Mouse (Mus musculus): ENCODE data around the gene Zc3hav1l. TPM values are rescaled to one million over a fixed set of nuclear protein-coding genes. Genes with fewer than 3 reads are reported as not detected.

Zc3hav1l gene
- polyA plus RNA-seq, 1 experiment from 2014 or later = 6.1 TPM

DNA sequence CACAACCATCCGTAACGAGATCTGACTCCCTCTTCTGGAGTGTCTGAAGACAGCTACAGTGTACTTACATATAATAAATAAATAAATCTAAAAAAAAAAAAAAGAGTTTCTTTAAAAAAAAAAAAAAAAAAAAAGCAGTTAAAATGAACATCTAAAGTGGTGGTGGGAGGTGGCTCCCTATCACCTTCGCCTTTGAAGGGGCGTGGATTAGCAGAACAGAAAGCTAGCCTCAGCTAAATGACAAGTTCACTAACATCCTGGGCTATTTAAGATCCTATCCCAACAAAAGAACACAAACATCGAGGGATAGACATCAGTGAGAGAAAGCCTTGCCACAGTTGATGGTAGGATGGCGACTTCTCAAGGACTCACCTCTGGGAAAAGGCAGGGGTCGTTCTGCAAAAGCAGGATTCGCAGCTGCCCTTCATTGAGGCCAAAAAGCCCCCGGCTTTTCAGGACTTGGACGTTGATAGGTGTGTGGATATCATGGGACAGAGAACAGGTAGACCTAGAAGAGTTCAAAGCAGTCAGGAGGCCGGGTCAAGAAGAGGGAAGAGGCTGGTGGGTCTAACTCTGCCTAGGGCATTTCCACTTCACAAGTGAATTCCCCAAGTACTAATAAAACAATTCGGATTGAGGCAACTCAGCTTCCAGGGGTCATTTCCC, 1.3 kb downstream of the Zc3hav1l start:
- DNase-seq (ENCODE audit: low spot score) = peak; percentile 4
- Histone ChIP-seq H3K4me2 (ENCODE audit: low read length) (peak overlapping the region; percentile 70), H3K4me1 (ENCODE audit: control insufficient read depth, insufficient read depth, low read length) (peaks cover 3% of the 10 kb centered on the region; the same call in 1 of the 2 replicates), H3K27ac (ENCODE audit: low read depth, low read length) (peak overlapping the region; percentile 92), H3K27me3 (replicated peaks; ENCODE audit: control insufficient read depth, insufficient read depth, low read length) (no peaks in the 10 kb centered on the region), H3K4me3 (ENCODE audit: low read depth, low read length) (peak overlapping the region; percentile 76), H3K9ac (ENCODE audit: low read length) (peak overlapping the region; percentile 95), H3K9me3 (replicated peaks; ENCODE audit: control insufficient read depth, low read length) (no peaks in the 10 kb centered on the region), H3K36me3 (ENCODE audit: control insufficient read depth, insufficient read depth, low read length) (peaks cover 31% of the 10 kb centered on the region)
- 50% methylated on average over 12 of the region's 12 CpGs for WGBS
- ATAC-seq = no peak

DNA sequence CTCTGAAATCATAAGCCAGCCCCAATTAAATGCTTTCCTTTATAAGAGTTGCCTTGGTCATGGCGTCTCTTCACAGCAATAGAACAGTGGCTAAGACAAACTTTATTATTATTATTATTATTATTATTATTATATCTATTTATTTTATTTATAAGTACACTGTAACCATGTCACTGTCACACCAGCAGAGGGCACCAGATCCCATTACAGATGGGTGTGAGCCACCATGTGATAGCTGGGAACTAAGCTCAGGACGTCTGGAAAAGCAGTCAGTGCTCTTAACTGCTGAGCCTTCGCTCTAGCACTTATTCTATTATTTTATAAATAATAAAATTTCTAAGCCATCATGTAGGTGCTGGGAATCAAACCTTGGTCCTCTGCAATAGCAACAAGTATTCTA, 5.4 kb downstream of the Zc3hav1l start:
- no peak overlapping the region for H3K9ac ChIP-seq (ENCODE audit: low read length)
- ATAC-seq = no peak
- H3K4me1 ChIP-seq (ENCODE audit: control insufficient read depth, insufficient read depth, low read length) = peaks cover 3% of the 10 kb centered on the region; the same call in 1 of the 2 replicates
- no peak for DNase-seq (ENCODE audit: low spot score)
- H3K4me2 ChIP-seq (ENCODE audit: low read length) = no peak overlapping the region
- H3K9me3 ChIP-seq (replicated peaks; ENCODE audit: control insufficient read depth, low read length) = no peaks in the 10 kb centered on the region
- WGBS = 48% methylated on average over 3 of the region's 3 CpGs
- H3K4me3 ChIP-seq (ENCODE audit: low read depth, low read length) = no peak overlapping the region
- H3K27ac ChIP-seq (ENCODE audit: low read depth, low read length) = no peak overlapping the region
- H3K27me3 ChIP-seq (replicated peaks; ENCODE audit: control insufficient read depth, insufficient read depth, low read length) = no peaks in the 10 kb centered on the region
- H3K36me3 ChIP-seq (ENCODE audit: control insufficient read depth, insufficient read depth, low read length) = peaks cover 53% of the 10 kb centered on the region

DNA sequence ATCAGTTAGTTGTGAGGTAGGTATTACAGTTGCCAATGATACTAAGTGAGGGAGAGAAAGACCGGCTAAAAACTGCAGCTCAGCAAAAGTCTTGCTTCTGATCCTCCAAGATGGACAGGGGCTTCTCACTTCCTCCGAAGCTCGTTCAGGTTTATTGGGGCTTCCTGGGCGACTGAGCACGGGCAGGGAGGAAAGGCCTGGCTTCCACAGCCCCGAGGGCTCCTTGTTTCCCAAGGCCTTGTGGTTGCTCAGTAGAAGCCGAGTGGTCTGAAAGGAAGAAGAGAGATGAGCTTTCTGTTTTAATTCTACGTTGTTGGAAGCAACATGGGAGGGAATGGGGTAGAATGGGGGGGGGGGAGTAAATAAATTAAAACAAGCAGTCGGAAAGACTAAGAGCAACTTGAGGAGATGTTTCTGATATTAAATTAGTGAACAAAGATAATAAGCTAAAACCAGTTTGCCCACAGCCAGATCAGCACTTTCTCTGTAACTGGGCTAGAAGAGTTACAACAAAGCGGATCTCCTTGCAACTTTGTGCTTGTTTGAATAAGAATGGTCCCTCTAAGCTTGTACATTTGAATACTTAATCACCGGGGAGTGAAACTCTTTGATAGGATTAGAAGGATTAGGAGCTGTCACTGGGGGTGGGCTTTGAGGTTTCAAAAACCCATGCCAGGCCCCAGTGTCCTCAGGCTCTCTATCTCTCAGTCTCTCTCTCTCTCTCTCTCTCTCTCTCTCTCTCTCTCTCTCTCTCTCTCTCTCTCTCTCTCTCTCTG, 6.0 kb downstream of the Zc3hav1l start:
- Histone ChIP-seq H3K27ac (ENCODE audit: low read depth, low read length) (no peak overlapping the region), H3K4me3 (ENCODE audit: low read depth, low read length) (no peak overlapping the region), H3K36me3 (ENCODE audit: control insufficient read depth, insufficient read depth, low read length) (peaks cover 56% of the 10 kb centered on the region), H3K4me2 (ENCODE audit: low read length) (no peak overlapping the region), H3K27me3 (replicated peaks; ENCODE audit: control insufficient read depth, insufficient read depth, low read length) (no peaks in the 10 kb centered on the region), H3K4me1 (ENCODE audit: control insufficient read depth, insufficient read depth, low read length) (peaks cover 3% of the 10 kb centered on the region; the same call in 1 of the 2 replicates), H3K9ac (ENCODE audit: low read length) (no peak overlapping the region), H3K9me3 (replicated peaks; ENCODE audit: control insufficient read depth, low read length) (no peaks in the 10 kb centered on the region)
- DNase-seq (ENCODE audit: low spot score) (peak; percentile 37), ATAC-seq (no peak)
- WGBS = 9% methylated on average over 11 of the region's 11 CpGs

DNA sequence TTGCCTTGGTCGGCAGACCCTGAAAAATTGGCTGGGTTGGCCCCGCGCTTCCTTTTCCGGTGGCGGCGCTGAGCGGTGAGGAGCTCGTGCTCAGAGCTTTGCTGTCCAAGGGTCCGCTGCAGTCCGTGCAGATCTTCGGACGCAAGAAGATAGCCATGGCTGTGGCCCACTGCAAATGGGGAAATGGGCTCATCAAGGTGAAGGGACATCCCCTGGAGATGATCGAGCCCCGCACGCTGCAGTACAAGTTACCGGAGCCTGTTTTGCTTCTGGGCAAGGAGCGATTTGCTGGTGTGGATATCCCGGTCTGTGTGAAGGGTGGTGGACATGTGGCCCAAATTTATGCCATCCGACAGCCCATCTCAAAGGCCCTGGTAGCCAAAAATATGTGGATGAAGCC, 14.6 kb downstream of the Zc3hav1l start:
- H3K4me1 ChIP-seq (ENCODE audit: control insufficient read depth, insufficient read depth, low read length) = no peaks in the 10 kb centered on the region
- WGBS = 97% methylated on average over 19 of the region's 19 CpGs
- no peak for ATAC-seq
- H3K4me3 ChIP-seq (ENCODE audit: low read depth, low read length) = no peak overlapping the region
- no peaks in the 10 kb centered on the region for H3K27me3 ChIP-seq (replicated peaks; ENCODE audit: control insufficient read depth, insufficient read depth, low read length)
- no peaks in the 10 kb centered on the region for H3K9me3 ChIP-seq (replicated peaks; ENCODE audit: control insufficient read depth, low read length)
- H3K4me2 ChIP-seq (ENCODE audit: low read length) = no peak overlapping the region
- H3K36me3 ChIP-seq (ENCODE audit: control insufficient read depth, insufficient read depth, low read length) = peaks cover 18% of the 10 kb centered on the region; the same call in 1 of the 2 replicates
- no peak overlapping the region for H3K27ac ChIP-seq (ENCODE audit: low read depth, low read length)
- no peak overlapping the region for H3K9ac ChIP-seq (ENCODE audit: low read length)
- no peak for DNase-seq (ENCODE audit: low spot score)

DNA sequence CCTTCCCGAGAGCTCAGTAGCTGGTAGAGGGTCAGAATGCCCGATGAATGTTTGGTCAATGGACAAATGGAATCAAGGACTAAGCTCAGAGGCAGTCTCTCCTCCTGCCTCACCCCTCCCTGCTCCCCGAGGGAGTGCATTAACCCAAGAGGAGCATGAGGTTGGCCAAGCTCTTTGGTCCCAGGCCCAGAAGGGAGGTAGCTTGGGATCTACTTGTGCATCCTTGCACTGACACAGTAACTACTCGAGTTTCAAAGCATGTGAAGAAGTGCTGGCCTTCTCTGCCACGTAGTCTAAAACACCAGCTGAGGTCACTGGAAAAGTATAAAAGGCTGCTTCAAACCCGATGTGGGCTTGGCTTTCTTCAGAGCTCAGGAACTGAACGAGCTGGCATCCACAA, 34.6 kb downstream of the Zc3hav1l start:
- Histone ChIP-seq H3K36me3 (ENCODE audit: control insufficient read depth, insufficient read depth, low read length) (no peaks in the 10 kb centered on the region), H3K27ac (ENCODE audit: low read depth, low read length) (no peak overlapping the region), H3K9ac (ENCODE audit: low read length) (no peak overlapping the region), H3K4me3 (ENCODE audit: low read depth, low read length) (no peak overlapping the region), H3K9me3 (replicated peaks; ENCODE audit: control insufficient read depth, low read length) (no peaks in the 10 kb centered on the region), H3K4me2 (ENCODE audit: low read length) (no peak overlapping the region), H3K4me1 (ENCODE audit: control insufficient read depth, insufficient read depth, low read length) (no peaks in the 10 kb centered on the region), H3K27me3 (replicated peaks; ENCODE audit: control insufficient read depth, insufficient read depth, low read length) (no peaks in the 10 kb centered on the region)
- 76% methylated on average over 7 of the region's 7 CpGs for WGBS
- DNase-seq (ENCODE audit: low spot score) = no peak
- no peak for ATAC-seq

DNA sequence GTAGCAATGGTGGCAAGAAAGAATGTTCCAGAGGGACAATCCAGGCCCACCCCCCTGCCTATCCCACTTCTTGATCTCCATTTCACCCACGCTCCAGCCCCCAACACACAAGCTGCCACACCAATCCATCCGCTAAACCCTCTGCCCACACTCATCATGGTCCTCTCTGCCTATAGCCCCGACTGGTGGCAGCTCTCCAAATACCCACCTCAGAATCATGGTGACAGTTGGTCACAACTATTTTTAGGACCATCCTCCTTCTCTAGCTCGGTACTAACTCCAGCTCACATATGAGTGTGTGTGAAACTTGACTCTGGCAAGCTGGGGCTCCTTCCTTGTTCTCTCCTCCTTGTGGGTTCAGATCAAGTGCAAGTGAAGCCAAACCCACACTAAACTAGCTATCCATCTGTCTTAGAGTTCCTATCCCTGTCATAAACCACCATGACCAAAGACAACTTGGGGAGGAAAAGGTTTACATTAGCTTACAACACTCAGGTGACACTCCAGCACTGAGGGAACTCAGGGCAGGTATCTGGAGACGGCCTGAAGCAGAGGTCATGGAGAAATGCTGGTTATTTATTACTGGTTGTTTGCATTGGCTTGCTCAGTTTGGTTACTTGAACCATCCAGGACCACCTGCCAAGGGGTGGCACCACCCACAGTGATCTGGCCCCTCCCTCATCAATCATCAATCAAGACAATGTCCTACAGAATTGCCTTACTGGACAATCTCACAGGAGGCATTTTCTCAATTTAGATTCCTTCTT, 35.5 kb downstream of the Zc3hav1l start:
- 78% methylated on average over 5 of the region's 5 CpGs for WGBS
- Histone ChIP-seq H3K9me3 (replicated peaks; ENCODE audit: control insufficient read depth, low read length) (no peaks in the 10 kb centered on the region), H3K4me3 (ENCODE audit: low read depth, low read length) (no peak overlapping the region), H3K36me3 (ENCODE audit: control insufficient read depth, insufficient read depth, low read length) (no peaks in the 10 kb centered on the region), H3K9ac (ENCODE audit: low read length) (no peak overlapping the region), H3K4me2 (ENCODE audit: low read length) (no peak overlapping the region), H3K27me3 (replicated peaks; ENCODE audit: control insufficient read depth, insufficient read depth, low read length) (no peaks in the 10 kb centered on the region), H3K27ac (ENCODE audit: low read depth, low read length) (no peak overlapping the region), H3K4me1 (ENCODE audit: control insufficient read depth, insufficient read depth, low read length) (no peaks in the 10 kb centered on the region)
- no peak for DNase-seq (ENCODE audit: low spot score)
- ATAC-seq = no peak

DNA sequence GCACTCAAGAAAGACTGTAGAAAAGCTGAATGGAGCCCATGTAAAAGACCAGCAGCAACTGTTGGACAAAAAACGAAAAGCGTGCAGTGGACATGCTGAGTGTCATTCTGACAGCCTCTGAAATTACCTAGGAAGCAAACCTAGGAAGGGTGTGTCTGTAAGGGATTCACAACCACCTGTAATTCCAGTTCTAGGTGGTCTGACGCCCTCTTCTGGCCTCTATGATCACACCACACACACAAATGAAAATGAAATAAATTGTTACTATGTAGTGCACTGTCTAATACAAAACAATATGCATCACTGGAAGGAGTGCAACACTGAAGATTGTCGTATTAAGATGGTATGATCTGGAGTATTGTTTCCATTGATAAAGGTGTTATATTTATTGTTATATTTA, 37.2 kb downstream of the Zc3hav1l start:
- Histone ChIP-seq H3K27ac (ENCODE audit: low read depth, low read length) (no peak overlapping the region), H3K4me1 (ENCODE audit: control insufficient read depth, insufficient read depth, low read length) (no peaks in the 10 kb centered on the region), H3K9me3 (replicated peaks; ENCODE audit: control insufficient read depth, low read length) (no peaks in the 10 kb centered on the region), H3K4me2 (ENCODE audit: low read length) (no peak overlapping the region), H3K27me3 (replicated peaks; ENCODE audit: control insufficient read depth, insufficient read depth, low read length) (no peaks in the 10 kb centered on the region), H3K4me3 (ENCODE audit: low read depth, low read length) (no peak overlapping the region), H3K9ac (ENCODE audit: low read length) (no peak overlapping the region), H3K36me3 (ENCODE audit: control insufficient read depth, insufficient read depth, low read length) (no peaks in the 10 kb centered on the region)
- no peak for DNase-seq (ENCODE audit: low spot score)
- no peak for ATAC-seq
- WGBS = 66% methylated on average over 4 of the region's 4 CpGs

DNA sequence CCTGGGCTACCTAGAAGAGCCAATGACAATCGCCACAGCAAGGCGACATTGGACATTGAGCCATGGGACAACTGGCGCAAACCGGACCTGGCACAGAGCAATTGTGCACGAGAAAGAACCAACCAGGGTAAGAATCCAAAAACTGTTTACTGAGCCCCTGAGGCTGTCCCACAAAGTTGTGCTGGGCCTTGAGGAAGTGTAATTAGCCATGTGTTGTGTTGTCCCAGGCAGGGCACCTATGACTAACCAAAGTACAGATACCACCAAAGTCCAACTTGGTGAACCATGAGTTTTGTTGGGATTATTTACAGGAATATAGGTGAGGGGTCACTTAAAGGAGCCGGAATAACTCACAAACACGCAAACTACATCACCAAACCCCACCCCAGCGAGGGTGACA, 41.6 kb downstream of the Zc3hav1l start:
- WGBS = 91% methylated on average over 8 of the region's 8 CpGs
- Histone ChIP-seq H3K9me3 (replicated peaks; ENCODE audit: control insufficient read depth, low read length) (no peaks in the 10 kb centered on the region), H3K27ac (ENCODE audit: low read depth, low read length) (no peak overlapping the region), H3K4me1 (ENCODE audit: control insufficient read depth, insufficient read depth, low read length) (peaks cover 3% of the 10 kb centered on the region; the same call in 1 of the 2 replicates), H3K36me3 (ENCODE audit: control insufficient read depth, insufficient read depth, low read length) (no peaks in the 10 kb centered on the region), H3K4me2 (ENCODE audit: low read length) (no peak overlapping the region), H3K9ac (ENCODE audit: low read length) (no peak overlapping the region), H3K4me3 (ENCODE audit: low read depth, low read length) (no peak overlapping the region), H3K27me3 (replicated peaks; ENCODE audit: control insufficient read depth, insufficient read depth, low read length) (no peaks in the 10 kb centered on the region)
- DNase-seq (ENCODE audit: low spot score) (no peak), ATAC-seq (no peak)
